Mouse (Mus musculus) erythroblast, embryonic 14.5 days (primary cell): ENCODE measurements at regions not wholly inside any gene's neighbourhood (a gene's known extent, or its start where the extent isn't known, plus 50 kb on each side); places are given as distances from the start of the nearest gene placed in this dataset.
"Not testable (repeated sequence)": the region's sequence is repeated elsewhere in the genome, so short reads cannot be mapped to it uniquely, and the experiment has no call there.

ENCODE experiments used
- H3K27me3 ChIP-seq: 2 replicates; pipeline ENCODE4 v1.6.1; 2012; ENCODE audit warnings: inconsistent platforms; ENCODE audit not compliant: control insufficient read depth
- H3K36me3 ChIP-seq: 2 replicates; pipeline ENCODE4 v1.6.1; 2012; ENCODE audit warnings: mild to moderate bottlenecking, inconsistent platforms; ENCODE audit not compliant: control insufficient read depth
- H3K4me1 ChIP-seq: 2 replicates; pipeline ENCODE4 v1.6.1; 2012; ENCODE audit warnings: inconsistent platforms; ENCODE audit not compliant: control insufficient read depth
- H3K4me3 ChIP-seq: replicated peaks from 2 replicates; pipeline ENCODE3; 2012; ENCODE audit warnings: moderate library complexity, mild to moderate bottlenecking, inconsistent platforms
- H3K9me3 ChIP-seq: 2 replicates; pipeline ENCODE4 v1.6.1; 2012; ENCODE audit warnings: low read length, inconsistent platforms, mixed read lengths; ENCODE audit not compliant: control insufficient read depth
- GATA1 ChIP-seq: IDR thresholded peaks from 2 replicates; pipeline ENCODE4 v1.6.1; 2012; ENCODE audit warnings: low read length, inconsistent platforms, mixed read lengths
- TAL1 ChIP-seq: IDR thresholded peaks from 3 replicates; pipeline ENCODE4 v1.6.1; 2012; ENCODE audit warnings: low read length, inconsistent platforms, mixed read lengths

GRCm38 (mm10) chr3:120335843-120336585 lies 551.7 kb upstream of the Ptbp2 start:
- Histone ChIP-seq H3K4me1 (no peaks in the 10 kb centered on the region), H3K36me3 (no peaks in the 10 kb centered on the region), H3K9me3 (peaks cover 16% of the 10 kb centered on the region), H3K4me3 (no peak overlapping the region), H3K27me3 (no peaks in the 10 kb centered on the region)
- TF ChIP-seq GATA1, result no peak
- TF ChIP-seq TAL1, result no peak

GRCm38 (mm10) chr3:120307042-120307441 lies 522.8 kb upstream of the Ptbp2 start:
- H3K36me3 ChIP-seq, H3K9me3 ChIP-seq, H3K4me3 ChIP-seq, H3K4me1 ChIP-seq, H3K27me3 ChIP-seq: not testable (repeated sequence)

- Histone ChIP-seq H3K9me3 (peaks cover 5% of the 10 kb centered on the region), H3K4me3 (no peak overlapping the region), H3K36me3 (no peaks in the 10 kb centered on the region), H3K4me1 (no peaks in the 10 kb centered on the region), H3K27me3 (no peaks in the 10 kb centered on the region)
- TF ChIP-seq GATA1, result no peak
- TF ChIP-seq TAL1, result no peak
Measured at GRCm38 (mm10) chr3:120305608-120306007, 521.3 kb upstream of the Ptbp2 start.
